In the genomic region with DNA sequence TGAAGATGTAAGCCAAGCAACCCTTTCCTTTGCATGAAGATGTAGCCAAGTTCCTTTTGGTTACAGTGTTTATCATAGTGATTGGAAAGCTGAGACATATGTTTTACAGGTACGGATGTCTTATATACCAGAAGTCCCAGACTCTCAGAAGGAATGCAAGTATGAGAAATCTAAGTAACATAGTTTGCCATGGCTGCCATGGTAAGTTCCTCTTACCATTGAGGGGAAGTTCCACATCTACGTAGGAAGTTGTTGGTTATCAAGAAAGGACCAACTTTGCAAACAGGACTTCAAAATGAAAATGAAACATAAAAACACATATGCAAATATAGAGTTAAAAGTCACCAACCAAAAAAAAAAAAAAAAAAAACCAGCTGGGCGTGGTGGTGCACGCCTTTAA, we compare ENCODE assay signal across 31 mouse cellular contexts. TPM values are rescaled to one million over a fixed set of nuclear protein-coding genes. Genes with fewer than 3 reads are reported as not detected.
DNase-seq lines count a peak whose midpoint lies in the region; TF ChIP-seq lines count a peak whose summit lies in the region.
"Had no signal": no experiment of that assay in that cellular context is flagged by ENCODE, and none has a peak within 500 bp of the region (broad histone marks: within the 10 kb centered on the region; RNA-seq: fewer than 3 reads in every experiment).

No protein-coding gene starts in this region.

- DNase-seq in B cell, adult 2 months: peak; percentile 49 to 53
- no peak for DNase-seq in CH12.LX (ENCODE audit: extremely low read depth)
- peak; percentile 60 for DNase-seq in induced T-regulatory cell, adult 2 months (ENCODE audit: low read depth)
- DNase-seq in splenic B cell, adult 2 months (ENCODE audit: low read depth, low spot score): peak; percentile 80
- no peak for DNase-seq in adrenal gland, postnatal 4 days (ENCODE audit: low spot score in 2 of 2)
- no peak for DNase-seq in retina, embryonic 14.5 days (ENCODE audit: low spot score)
- DNase-seq: adrenal gland, adult 8-10 months; cerebellum, adult 11 months; cerebellum, adult 9-10 months; cerebellum, postnatal 36 days; embryo, embryonic 11 days; gastrocnemius, adult 2 months; gastrocnemius, postnatal 36 days; heart, adult 2 months; heart, postnatal 14 days; kidney, adult 8-10 months; kidney, postnatal 4 days; left cerebral cortex, postnatal 4 days; lung, adult 2 months; lung, postnatal 10 days; thymus, postnatal 4 days had no signal

- no peaks in the 10 kb centered on the region for H3K36me3 ChIP-seq in CH12.LX (replicated peaks in 1 of 2; ENCODE audit: control insufficient read depth in 1 of 2, insufficient read depth in 1 of 2, low read length in 1 of 2)
- H3K36me3 ChIP-seq in splenic B cell, adult 2 months (ENCODE audit: control insufficient read depth, insufficient read depth, low read length, poor library complexity, severe bottlenecking): no peaks in the 10 kb centered on the region
- H3K36me3 ChIP-seq: embryonic facial prominence, embryonic 13.5 days; forebrain, embryonic 10.5 days; forebrain, embryonic 15.5 days; hindbrain, embryonic 10.5 days; midbrain, embryonic 10.5 days; midbrain, embryonic 15.5 days had no signal

- H3K9ac ChIP-seq in CH12.LX (ENCODE audit: insufficient read depth, low read depth): no peak overlapping the region
- H3K9ac ChIP-seq: embryonic facial prominence, embryonic 13.5 days; forebrain, embryonic 15.5 days; liver, embryonic 14.5 days; midbrain, embryonic 15.5 days had no signal

- TF ChIP-seq RAD21 in CH12.LX (IDR thresholded peaks at IDR 0.05; ENCODE audit: low read depth, low read length): no peak

- H3K4me1 ChIP-seq in CH12.LX (ENCODE audit: control insufficient read depth in 1 of 2, insufficient read depth in 2 of 2): peaks cover 7 to 21% of the 10 kb centered on the region in 2 experiments; a peak in 3 of 4 replicates
- H3K4me1 ChIP-seq: embryonic facial prominence, embryonic 13.5 days; forebrain, embryonic 10.5 days; forebrain, embryonic 15.5 days; hindbrain, embryonic 10.5 days; midbrain, embryonic 10.5 days; midbrain, embryonic 15.5 days had no signal

- H3K27ac ChIP-seq in CH12.LX (ENCODE audit: insufficient read depth, low read depth): no peak overlapping the region
- H3K27ac ChIP-seq: embryonic facial prominence, embryonic 13.5 days; forebrain, embryonic 10.5 days; forebrain, embryonic 15.5 days; gastrocnemius, adult 2 months; heart, adult 2 months; hindbrain, embryonic 10.5 days; hindbrain, postnatal 0 days; kidney, postnatal 0 days; liver, embryonic 14.5 days; macrophage; midbrain, embryonic 10.5 days; midbrain, embryonic 15.5 days had no signal

- no peaks in the 10 kb centered on the region for H3K79me2 ChIP-seq in CH12.LX (replicated peaks; ENCODE audit: control insufficient read depth, extremely low read depth, insufficient read depth, poor library complexity, severe bottlenecking)

- no peak for TF ChIP-seq POLR2A in CH12.LX (IDR thresholded peaks at IDR 0.05; ENCODE audit: low read depth, low read length)

- H3K27me3 ChIP-seq in CH12.LX (replicated peaks): no peaks in the 10 kb centered on the region
- no peaks in the 10 kb centered on the region for H3K27me3 ChIP-seq in splenic B cell, adult 2 months (ENCODE audit: control insufficient read depth, insufficient read depth, low read length, poor library complexity, severe bottlenecking)
- H3K27me3 ChIP-seq: embryonic facial prominence, embryonic 13.5 days; forebrain, embryonic 15.5 days; midbrain, embryonic 15.5 days had no signal

- peaks cover 6% of the 10 kb centered on the region for H3K9me3 ChIP-seq in CH12.LX (replicated peaks; ENCODE audit: low read length)
- H3K9me3 ChIP-seq: embryonic facial prominence, embryonic 13.5 days; forebrain, embryonic 10.5 days; forebrain, embryonic 15.5 days; hindbrain, embryonic 10.5 days; midbrain, embryonic 10.5 days; midbrain, embryonic 15.5 days had no signal

- TF ChIP-seq CTCF in CH12.LX (conservative IDR thresholded peaks at IDR 0.05 in 1 of 2, IDR thresholded peaks at IDR 0.05 in 1 of 2; ENCODE audit: low read depth in 2 of 2, low read length in 2 of 2): no peak

- in situ Hi-C loops in CH12.LX (cut with MboI; ENCODE audit: low pct_ligation_motif_present, low pct_unique_long_range_greater_than_20kb, low sequenced_read_pairs): no loop called here

- dilution Hi-C loops in CH12.LX (cut with MboI; ENCODE audit: extremely low pct_ligation_motif_present, extremely low pct_unique_long_range_greater_than_20kb, low sequenced_read_pairs): no loop called here

- H3K4me3 ChIP-seq in CH12.LX (replicated peaks in 1 of 3; ENCODE audit: low read depth in 2 of 3, low read length in 2 of 3, poor library complexity in 1 of 3): no peak overlapping the region
- H3K4me3 ChIP-seq: embryonic facial prominence, embryonic 13.5 days; forebrain, embryonic 10.5 days; forebrain, embryonic 15.5 days; gastrocnemius, adult 2 months; heart, adult 2 months; hindbrain, embryonic 10.5 days; midbrain, embryonic 10.5 days; midbrain, embryonic 15.5 days had no signal

- no peak overlapping the region for H3K4me2 ChIP-seq in CH12.LX (ENCODE audit: insufficient read depth, low read depth, poor library complexity, severe bottlenecking)
- H3K4me2 ChIP-seq: embryonic facial prominence, embryonic 13.5 days; forebrain, embryonic 15.5 days; midbrain, embryonic 15.5 days had no signal

- TF ChIP-seq EP300 in CH12.LX (IDR thresholded peaks at IDR 0.05; ENCODE audit: low read length): peak; percentile 13; the same call in 1 of the 2 replicates

TF ChIP-seq in CH12.LX, 34 proteins besides CTCF, POLR2A, EP300 and RAD21:
- peak; percentile 82 for TF ChIP-seq ZNF384 (IDR thresholded peaks at IDR 0.05; ENCODE audit: low read depth, low read length)
- no peak for TF ChIP-seq IRF4 (IDR thresholded peaks at IDR 0.05; ENCODE audit: low read depth, low read length)

RNA-seq across cellular contexts. Expression of gene Ublcp1, which starts 8.1 kb away (rescaled TPM):
- 18.9 and 20.2 TPM in 2 replicates for total RNA-seq in CH12.LX (2012; rRNA removed)
- 34.1 and 45.6 TPM in 2 replicates for total RNA-seq in CH12.LX (2014; rRNA removed)
- polyA plus RNA-seq in CH12.LX (2012; ENCODE audit: insufficient read length, low read depth): 24.9 and 26.7 TPM in 2 replicates
- total RNA-seq in adrenal gland, postnatal 4 days (2021): 10 to 100 TPM; 41.4 to 46.7 TPM

RNA-seq across cellular contexts. Expression of gene Rnf145, which starts 40.4 kb away (rescaled TPM):
- total RNA-seq in CH12.LX (2012; rRNA removed) (38.4 and 44.5 TPM in 2 replicates), CH12.LX (2014; rRNA removed) (52.8 and 60.5 TPM in 2 replicates)
- 44.3 and 46.3 TPM in 2 replicates for polyA plus RNA-seq in CH12.LX (2012; ENCODE audit: insufficient read length, low read depth)
- 100 to 1,000 TPM; 111 to 113 TPM for total RNA-seq in adrenal gland, postnatal 4 days (2021)

Comparison
In these comparisons a context has a peak if more than half of its experiments do, and no peak if none do; other contexts are left out.
1. DNase-seq: peak in B cell, adult 2 months (2 of 2), induced T-regulatory cell, adult 2 months (single experiment) and splenic B cell, adult 2 months (single experiment); none in CH12.LX (single experiment), adrenal gland, postnatal 4 days (0 of 2) and retina, embryonic 14.5 days (single experiment).